Mouse (Mus musculus) embryo, embryonic 11 days (tissue): ENCODE measurements at regions not wholly inside any gene's neighbourhood (a gene's known extent, or its start where the extent isn't known, plus 50 kb on each side); places are given as distances from the start of the nearest gene placed in this dataset.

ENCODE experiments used
- DNase-seq: peaks from one replicate; pipeline ENCODE4 v3.0.0-alpha.2; 2015

- DNase-seq = no peak
Measured at GRCm38 (mm10) chr13:102143848-102144247, 375.8 kb upstream of the Pik3r1 start.

- no peak for DNase-seq
Measured at GRCm38 (mm10) chr13:102148039-102148438, 380.0 kb upstream of the Pik3r1 start.

GRCm38 (mm10) chr13:102153785-102154608, 386.0 kb upstream of the Pik3r1 start:
- peak; percentile 27 for DNase-seq

DNA sequence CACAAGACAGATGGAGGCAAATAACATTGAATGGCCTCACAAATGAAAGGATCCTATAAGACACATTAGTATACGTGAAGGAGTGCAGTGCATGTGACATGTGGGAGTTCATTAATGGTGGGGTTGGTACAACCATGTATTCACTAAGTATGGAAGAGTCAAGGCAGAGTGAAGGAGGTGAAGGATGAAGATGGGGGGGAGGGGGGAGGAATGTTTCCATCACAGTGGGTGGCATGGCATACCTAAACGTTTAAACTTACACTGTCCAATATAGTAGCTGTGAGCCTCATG, 386.5 kb upstream of the Pik3r1 start:
- DNase-seq = no peak

GRCm38 (mm10) chr13:102157369-102158130, 389.5 kb upstream of the Pik3r1 start:
- peak; percentile 16 for DNase-seq

DNA sequence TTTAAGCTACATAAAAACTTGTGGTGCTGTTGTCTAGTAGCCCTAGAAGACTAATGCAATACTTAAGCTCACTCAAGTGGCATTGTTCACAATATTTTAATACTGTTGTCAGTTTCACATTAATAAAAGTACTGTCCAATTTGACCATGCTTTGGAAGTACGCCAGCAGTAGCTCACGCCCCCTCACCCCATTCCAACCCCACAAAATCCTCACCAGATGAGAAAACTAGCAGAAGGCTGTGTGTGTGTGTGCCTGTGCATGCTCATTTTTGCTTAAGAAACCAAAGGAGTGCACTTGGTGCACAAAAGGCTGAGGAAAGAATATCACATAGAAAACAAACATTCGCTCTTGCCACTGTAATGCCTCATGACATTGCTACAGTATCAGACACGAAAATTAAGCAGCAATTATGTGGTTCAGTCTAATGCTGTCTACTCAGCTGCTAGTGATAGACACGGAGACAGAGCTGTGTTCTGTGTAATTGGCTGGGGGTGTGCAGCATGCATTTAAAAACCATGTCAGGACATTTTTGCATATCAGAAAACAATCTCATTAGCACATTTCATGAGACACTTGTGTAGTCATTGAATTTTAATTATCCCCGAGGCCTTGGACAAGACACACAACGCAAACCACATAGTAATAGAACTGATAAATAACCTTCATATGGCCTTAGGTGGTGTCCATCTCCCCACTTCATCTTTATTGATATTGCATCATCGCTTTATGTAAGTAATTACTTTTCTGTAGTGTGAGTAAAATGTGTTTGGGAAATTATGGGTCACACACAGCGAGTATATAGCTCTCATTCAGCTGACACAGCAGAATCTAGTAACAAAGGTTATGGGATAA, 405.6 kb upstream of the Pik3r1 start:
- DNase-seq = no peak

DNA sequence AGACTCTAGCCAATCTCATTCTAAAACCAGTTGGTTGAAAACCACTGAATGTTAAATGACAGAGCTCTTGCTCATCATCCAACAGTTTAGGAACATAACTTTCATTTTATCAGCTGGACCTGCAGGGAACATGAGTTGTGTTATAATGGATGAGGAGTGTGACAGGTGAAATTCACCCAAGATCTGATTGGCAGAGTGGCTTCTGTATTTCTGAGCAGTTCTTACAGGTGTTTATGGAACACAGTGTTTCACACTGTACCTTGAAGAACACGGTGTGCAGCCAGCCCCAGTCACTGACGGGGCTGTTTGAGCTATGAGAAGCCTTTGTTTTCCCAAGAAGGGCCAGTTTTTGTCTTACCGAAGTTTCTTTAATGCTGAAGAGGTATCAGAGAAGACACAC, 406.4 kb upstream of the Pik3r1 start:
- no peak for DNase-seq

DNA sequence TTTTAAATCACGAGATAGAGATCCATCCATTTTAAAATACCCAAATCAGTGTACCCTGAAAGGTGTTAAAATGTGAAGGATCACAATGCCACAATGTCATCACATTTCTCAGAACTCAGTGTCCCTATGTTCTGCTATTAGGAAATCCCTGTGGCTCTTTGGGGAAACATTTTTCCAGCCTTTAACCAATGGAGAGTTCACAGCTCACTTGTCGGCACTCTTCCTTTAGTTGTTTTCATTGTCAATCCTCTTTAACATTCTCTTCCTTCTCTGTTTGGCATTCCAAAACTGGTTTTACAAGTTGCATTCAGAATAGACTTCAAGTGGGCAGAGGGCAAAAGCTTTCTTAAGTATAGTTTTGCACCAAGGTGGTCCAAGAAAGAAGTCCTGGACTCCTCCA, 406.9 kb upstream of the Pik3r1 start:
- no peak for DNase-seq

- DNase-seq = no peak
Measured at GRCm38 (mm10) chr13:102175406-102175805, 407.4 kb upstream of the Pik3r1 start.

DNA sequence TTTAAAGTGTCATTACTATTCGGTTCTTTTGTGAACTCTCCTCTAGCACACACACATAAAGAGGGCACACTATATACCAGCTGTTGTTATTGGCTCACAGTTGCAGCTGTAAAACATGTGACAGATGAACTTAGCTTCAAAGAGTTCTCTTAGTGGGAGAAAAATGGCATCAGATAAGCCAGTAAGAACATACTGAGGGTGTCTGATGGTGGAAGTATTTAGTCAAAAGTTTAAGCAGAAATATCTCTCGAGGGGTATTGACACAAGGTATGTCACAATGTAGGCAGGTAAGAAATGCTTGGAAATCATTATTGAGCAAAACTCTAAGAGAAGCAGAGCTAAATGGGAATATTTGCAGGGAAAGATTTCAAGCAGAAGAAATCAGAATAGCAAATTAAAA, 408.4 kb upstream of the Pik3r1 start:
- no peak for DNase-seq

- DNase-seq = no peak
Measured at GRCm38 (mm10) chr13:102194716-102195115, 426.7 kb upstream of the Pik3r1 start.

- DNase-seq = no peak
Measured at GRCm38 (mm10) chr13:102202301-102202700, 434.3 kb upstream of the Pik3r1 start.

DNA sequence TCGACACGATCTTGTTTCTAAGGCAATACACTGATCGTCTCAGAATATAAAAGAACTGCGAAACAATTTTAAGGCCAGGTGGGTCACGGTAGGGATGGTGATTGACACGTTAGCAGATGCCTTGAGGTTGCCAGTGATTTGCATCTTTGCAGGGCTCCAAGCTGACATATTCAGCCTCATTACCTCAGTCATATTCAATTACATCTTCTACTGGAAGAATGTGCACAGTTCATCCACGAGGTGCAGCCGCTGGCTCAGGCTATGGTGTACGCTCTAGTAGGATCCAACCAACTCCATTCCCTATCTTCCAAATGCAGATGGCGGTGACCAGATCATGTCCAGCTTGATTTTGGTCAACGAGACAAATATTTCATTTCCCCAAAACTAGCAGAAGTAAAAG, 450.5 kb upstream of the Pik3r1 start:
- DNase-seq = no peak

- no peak for DNase-seq
Measured at GRCm38 (mm10) chr13:102231048-102231447, 462.3 kb upstream of the Cd180 start.

DNA sequence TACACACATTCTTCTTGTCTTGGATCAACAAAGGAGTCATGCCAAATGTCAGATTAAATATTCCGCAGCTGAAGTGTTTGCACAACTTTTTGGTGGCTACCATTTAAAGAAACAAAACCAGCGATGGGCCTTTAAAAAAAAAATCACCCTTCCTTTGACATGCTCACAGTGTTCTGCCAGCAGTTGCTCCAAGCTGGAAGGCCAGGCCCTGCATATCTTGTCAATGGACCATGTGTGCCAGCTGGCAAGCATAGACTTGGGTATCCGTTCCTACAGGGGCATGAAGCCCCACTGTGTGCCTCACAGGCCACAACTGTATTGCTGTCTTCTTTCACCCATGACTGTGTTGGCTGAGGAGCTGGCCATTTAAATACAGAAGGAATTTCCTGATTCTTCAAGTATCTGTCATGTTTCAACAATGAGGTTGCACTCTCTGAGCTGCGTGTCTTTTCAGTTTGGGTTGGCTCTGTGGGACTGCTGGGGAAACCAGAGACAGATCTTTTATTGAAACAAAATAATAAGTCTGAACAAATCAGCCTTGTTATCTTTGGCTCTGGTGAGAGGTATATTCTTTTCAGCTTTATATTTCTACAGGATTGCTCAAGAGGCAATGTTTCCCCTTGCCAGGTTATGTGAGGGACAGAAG, 460.9 kb upstream of the Cd180 start:
- DNase-seq = no peak

DNA sequence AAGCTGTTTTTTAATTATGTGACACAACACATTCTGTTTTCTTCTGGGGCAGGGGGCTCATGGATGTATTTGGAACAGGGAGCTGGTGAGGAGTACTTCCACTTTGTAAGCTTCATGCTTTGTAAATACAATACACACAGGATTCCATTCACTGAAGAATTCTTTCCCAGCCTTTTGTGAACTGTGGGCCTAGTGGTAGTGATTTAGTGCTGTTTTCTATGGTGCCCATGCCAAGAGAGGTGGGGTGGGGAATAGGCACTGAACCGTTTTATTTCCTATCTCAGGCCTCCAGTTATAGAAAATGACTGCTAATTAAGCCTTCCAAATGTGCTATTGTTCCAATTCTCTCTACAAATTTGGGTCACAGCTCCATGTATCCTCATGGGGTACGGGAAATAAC, 442.5 kb upstream of the Cd180 start:
- DNase-seq = no peak

- no peak for DNase-seq
Measured at GRCm38 (mm10) chr13:102251709-102252108, 441.6 kb upstream of the Cd180 start.

- DNase-seq = no peak
Measured at GRCm38 (mm10) chr13:102255401-102256371, 437.7 kb upstream of the Cd180 start.

- no peak for DNase-seq
Measured at GRCm38 (mm10) chr13:102258207-102258606, 435.2 kb upstream of the Cd180 start.

GRCm38 (mm10) chr13:102273818-102274217, 419.5 kb upstream of the Cd180 start:
- DNase-seq = no peak

DNA sequence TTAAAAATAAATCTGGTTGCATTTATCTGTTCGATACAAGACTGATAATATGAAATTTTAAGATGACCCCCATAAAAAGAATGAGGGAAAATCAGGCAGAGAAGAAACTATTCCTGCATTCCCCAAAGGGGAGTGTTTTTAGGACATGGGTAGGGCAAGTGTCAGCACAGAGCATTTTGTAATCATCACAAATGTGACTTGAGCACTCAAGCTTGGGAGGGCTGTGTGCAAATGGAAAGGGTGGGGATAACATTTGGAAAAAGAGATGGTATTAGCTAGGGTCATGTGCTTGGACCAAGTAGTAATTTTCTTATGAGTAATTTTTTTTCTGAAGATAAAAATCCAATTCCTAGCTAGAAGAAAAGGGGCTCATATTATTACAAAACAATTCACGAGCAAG, 418.1 kb upstream of the Cd180 start:
- DNase-seq = no peak

- DNase-seq = no peak
Measured at GRCm38 (mm10) chr13:102276885-102277284, 416.5 kb upstream of the Cd180 start.
